Mouse (Mus musculus): ENCODE results near the gene Rnaset2a. TPM values are rescaled to one million over a fixed set of nuclear protein-coding genes. Genes with fewer than 3 reads are reported as not detected.
"Not testable (repeated sequence)": the region's sequence is repeated elsewhere in the genome, so short reads cannot be mapped to it uniquely, and the experiment has no call there.

Gene Rnaset2a
- polyA plus RNA-seq, 1 experiment from 2014 or later, result 24.8 TPM

GRCm38 (mm10) chr17:8130849-8131248, 17.0 kb downstream of the Rnaset2a start:
- not testable (repeated sequence) for H3K9me3 ChIP-seq; H3K4me3 ChIP-seq; ATAC-seq (ENCODE audit: insufficient number of reproducible peaks, insufficient read depth, low FRiP score, low TSS enrichment, low read depth); H3K9ac ChIP-seq; H3K4me2 ChIP-seq; H3K27me3 ChIP-seq; H3K27ac ChIP-seq; H3K36me3 ChIP-seq; H3K4me1 ChIP-seq
- no CpG with 5 or more reads among the region's 6 CpGs for WGBS

GRCm38 (mm10) chr17:8129578-8129977, 18.3 kb downstream of the Rnaset2a start:
- 86% methylated on average over 9 of the region's 9 CpGs for WGBS
- not testable (repeated sequence) for H3K9ac ChIP-seq; H3K4me2 ChIP-seq; H3K36me3 ChIP-seq; H3K4me3 ChIP-seq; H3K9me3 ChIP-seq; H3K27ac ChIP-seq; H3K4me1 ChIP-seq; H3K27me3 ChIP-seq; ATAC-seq (ENCODE audit: insufficient number of reproducible peaks, insufficient read depth, low FRiP score, low TSS enrichment, low read depth)

GRCm38 (mm10) chr17:8128326-8128993, 19.4 kb downstream of the Rnaset2a start:
- ATAC-seq (ENCODE audit: insufficient number of reproducible peaks, insufficient read depth, low FRiP score, low TSS enrichment, low read depth); H3K27ac ChIP-seq; H3K4me3 ChIP-seq; H3K36me3 ChIP-seq; H3K9ac ChIP-seq; H3K4me2 ChIP-seq; H3K4me1 ChIP-seq; H3K27me3 ChIP-seq; H3K9me3 ChIP-seq: not testable (repeated sequence)
- WGBS, result 49% methylated on average over 2 of the region's 7 CpGs

GRCm38 (mm10) chr17:8124586-8124985, 23.3 kb downstream of the Rnaset2a start:
- ATAC-seq (ENCODE audit: insufficient number of reproducible peaks, insufficient read depth, low FRiP score, low TSS enrichment, low read depth), result not testable (repeated sequence)
- WGBS, result 92% methylated on average over 3 of the region's 6 CpGs

GRCm38 (mm10) chr17:8122974-8123373, 24.9 kb downstream of the Rnaset2a start:
- not testable (repeated sequence) for H3K9me3 ChIP-seq; H3K4me3 ChIP-seq; H3K36me3 ChIP-seq; ATAC-seq (ENCODE audit: insufficient number of reproducible peaks, insufficient read depth, low FRiP score, low TSS enrichment, low read depth); H3K9ac ChIP-seq; H3K27ac ChIP-seq; H3K27me3 ChIP-seq; H3K4me2 ChIP-seq; H3K4me1 ChIP-seq
- WGBS, result no CpG with 5 or more reads among the region's 3 CpGs

More at GRCm38 (mm10) chr17:8124586-8124985, 23.3 kb downstream of the Rnaset2a start:
- not testable (repeated sequence) for H3K4me2 ChIP-seq, H3K9me3 ChIP-seq, H3K27me3 ChIP-seq, H3K36me3 ChIP-seq, H3K4me3 ChIP-seq, H3K9ac ChIP-seq, H3K27ac ChIP-seq, H3K4me1 ChIP-seq

GRCm38 (mm10) chr17:8116928-8117327, 31.0 kb downstream of the Rnaset2a start:
- not testable (repeated sequence) for H3K9me3 ChIP-seq; H3K27ac ChIP-seq; ATAC-seq (ENCODE audit: insufficient number of reproducible peaks, insufficient read depth, low FRiP score, low TSS enrichment, low read depth); H3K4me3 ChIP-seq; H3K27me3 ChIP-seq; H3K4me1 ChIP-seq; H3K9ac ChIP-seq; H3K4me2 ChIP-seq; H3K36me3 ChIP-seq
- WGBS, result no CpG with 5 or more reads among the region's 6 CpGs

- not testable (repeated sequence) for H3K27ac ChIP-seq; H3K4me1 ChIP-seq; ATAC-seq (ENCODE audit: insufficient number of reproducible peaks, insufficient read depth, low FRiP score, low TSS enrichment, low read depth); H3K9ac ChIP-seq; H3K27me3 ChIP-seq; H3K4me2 ChIP-seq; H3K36me3 ChIP-seq; H3K4me3 ChIP-seq; H3K9me3 ChIP-seq
- 70% methylated on average over 7 of the region's 11 CpGs for WGBS
Observed at GRCm38 (mm10) chr17:8116378-8116777, 31.5 kb downstream of the Rnaset2a start.

GRCm38 (mm10) chr17:8112199-8112598, 35.7 kb downstream of the Rnaset2a start:
- H3K9me3 ChIP-seq; H3K4me1 ChIP-seq; H3K9ac ChIP-seq; H3K4me2 ChIP-seq; H3K36me3 ChIP-seq; H3K4me3 ChIP-seq; ATAC-seq (ENCODE audit: insufficient number of reproducible peaks, insufficient read depth, low FRiP score, low TSS enrichment, low read depth); H3K27me3 ChIP-seq; H3K27ac ChIP-seq: not testable (repeated sequence)
- WGBS, result no CpG with 5 or more reads among the region's 1 CpGs

GRCm38 (mm10) chr17:8101297-8101609, 46.6 kb downstream of the Rnaset2a start:
- H3K9ac ChIP-seq; H3K4me2 ChIP-seq; H3K36me3 ChIP-seq; H3K4me1 ChIP-seq; H3K27ac ChIP-seq; H3K4me3 ChIP-seq; ATAC-seq (ENCODE audit: insufficient number of reproducible peaks, insufficient read depth, low FRiP score, low TSS enrichment, low read depth); H3K9me3 ChIP-seq; H3K27me3 ChIP-seq: not testable (repeated sequence)
- 72% methylated on average over 3 of the region's 6 CpGs for WGBS

- WGBS, result 38% methylated on average over 6 of the region's 26 CpGs
- ATAC-seq (ENCODE audit: insufficient number of reproducible peaks, insufficient read depth, low FRiP score, low TSS enrichment, low read depth), result not testable (repeated sequence)
Observed at GRCm38 (mm10) chr17:8100405-8101296, 47.2 kb downstream of the Rnaset2a start.

GRCm38 (mm10) chr17:8096199-8096598, 51.7 kb downstream of the Rnaset2a start:
- H3K36me3 ChIP-seq; H3K9ac ChIP-seq; H3K9me3 ChIP-seq; H3K4me2 ChIP-seq; H3K27me3 ChIP-seq; H3K27ac ChIP-seq; ATAC-seq (ENCODE audit: insufficient number of reproducible peaks, insufficient read depth, low FRiP score, low TSS enrichment, low read depth); H3K4me1 ChIP-seq; H3K4me3 ChIP-seq: not testable (repeated sequence)
- 63% methylated on average over 3 of the region's 5 CpGs for WGBS

More at GRCm38 (mm10) chr17:8100405-8101296, 47.2 kb downstream of the Rnaset2a start:
- not testable (repeated sequence) for H3K4me1 ChIP-seq, H3K9me3 ChIP-seq, H3K4me3 ChIP-seq, H3K36me3 ChIP-seq, H3K9ac ChIP-seq, H3K27me3 ChIP-seq, H3K4me2 ChIP-seq, H3K27ac ChIP-seq

GRCm38 (mm10) chr17:8095653-8096052, 52.2 kb downstream of the Rnaset2a start:
- not testable (repeated sequence) for H3K4me3 ChIP-seq; ATAC-seq (ENCODE audit: insufficient number of reproducible peaks, insufficient read depth, low FRiP score, low TSS enrichment, low read depth); H3K27me3 ChIP-seq; H3K36me3 ChIP-seq; H3K4me2 ChIP-seq; H3K9ac ChIP-seq; H3K9me3 ChIP-seq; H3K4me1 ChIP-seq; H3K27ac ChIP-seq
- 50% methylated on average over 3 of the region's 5 CpGs for WGBS

All from embryonic facial prominence, embryonic 13.5 days (tissue).